Mouse (Mus musculus) mesoderm, embryonic 11.5 days (tissue): ENCODE results near the gene Pacsin2.
A peak's percentile ranks its signal among the peaks of the same experiment; 100 is the strongest.

Source experiments
- DNase-seq: peaks from one replicate; pipeline ENCODE4 v3.0.0-alpha.2; 2012; ENCODE audit warnings: low read depth, low spot score

Gene Pacsin2

DNA sequence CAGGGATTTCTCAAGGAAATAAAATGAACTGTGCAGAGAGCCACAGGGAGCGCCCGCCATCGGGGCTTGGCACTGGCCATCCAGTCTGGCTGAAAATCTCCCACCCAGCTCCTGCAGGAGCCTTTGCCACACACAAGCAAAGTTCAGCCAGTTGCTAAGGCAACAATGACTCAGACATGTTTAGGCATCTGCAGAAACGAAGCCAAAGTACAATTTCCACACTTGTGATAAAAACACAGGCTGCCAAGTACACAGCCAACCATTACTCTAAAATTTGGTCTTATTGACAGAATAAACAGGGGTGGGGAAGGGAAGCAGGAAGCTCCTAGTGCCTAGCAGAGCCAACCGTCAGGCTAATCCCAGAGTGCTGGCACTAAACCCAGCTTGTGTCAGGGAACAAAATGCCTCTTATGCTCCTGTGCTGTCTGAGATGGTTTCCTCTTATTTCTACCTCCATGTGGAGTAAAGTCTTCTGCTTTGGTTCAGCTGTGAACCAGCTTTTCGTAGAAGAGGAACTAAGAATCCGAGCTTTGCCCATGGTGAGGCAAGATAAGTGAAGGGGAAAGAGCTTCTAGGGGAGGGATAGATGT, 12.7 kb downstream of the Pacsin2 start:
- no peak for DNase-seq

- DNase-seq: no peak
Observed at GRCm38 (mm10) chr15:83450007-83450406, 14.4 kb downstream of the Pacsin2 start.

GRCm38 (mm10) chr15:83448646-83449045, 15.8 kb downstream of the Pacsin2 start:
- no peak for DNase-seq

- no peak for DNase-seq
Observed at GRCm38 (mm10) chr15:83447791-83448544, 16.4 kb downstream of the Pacsin2 start.

- no peak for DNase-seq
Observed at GRCm38 (mm10) chr15:83445908-83446307, 18.5 kb downstream of the Pacsin2 start.

GRCm38 (mm10) chr15:83445383-83445782, 19.0 kb downstream of the Pacsin2 start:
- no peak for DNase-seq

DNA sequence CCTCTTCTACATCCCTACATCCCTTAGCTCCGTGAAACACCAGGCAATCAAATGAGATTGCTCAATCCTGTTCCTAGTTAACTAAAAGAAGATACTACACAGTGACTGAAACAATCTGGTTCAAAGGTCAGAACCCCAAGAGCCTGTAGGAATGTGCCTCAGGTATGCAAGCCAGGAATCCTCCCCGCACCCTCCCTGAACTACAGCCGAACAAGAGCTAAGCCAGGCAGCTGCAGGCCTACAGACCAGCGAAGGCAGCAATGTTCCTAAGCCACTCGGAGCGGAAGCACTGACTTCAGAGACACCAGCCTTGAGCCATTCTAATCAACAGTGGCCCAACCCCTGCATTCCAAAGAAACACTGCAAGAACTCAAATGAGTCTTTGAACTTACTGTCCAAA, 20.0 kb downstream of the Pacsin2 start:
- no peak for DNase-seq

- DNase-seq: no peak
Observed at GRCm38 (mm10) chr15:83442495-83443037, 21.8 kb downstream of the Pacsin2 start.

GRCm38 (mm10) chr15:83440726-83441125, 23.7 kb downstream of the Pacsin2 start:
- DNase-seq: peak; percentile 23

DNA sequence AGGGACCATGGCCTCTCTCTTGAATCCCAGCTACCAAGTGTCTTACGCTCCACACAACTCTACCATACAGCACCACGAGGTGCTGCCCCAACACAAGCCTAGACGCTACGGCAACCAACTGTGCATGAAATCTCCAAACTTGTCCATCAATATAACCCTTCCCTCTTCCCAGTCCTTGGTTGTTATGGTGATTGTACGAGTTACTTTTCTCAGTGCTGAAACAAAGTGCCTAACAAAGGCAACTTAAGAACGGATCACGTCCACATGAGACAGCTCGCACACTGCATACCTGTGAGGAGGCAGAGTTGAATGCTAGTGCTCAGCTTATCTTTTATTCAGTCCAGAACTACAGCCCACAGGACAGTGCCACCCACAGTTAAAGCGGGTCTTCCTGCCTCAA, 27.9 kb downstream of the Pacsin2 start:
- no peak for DNase-seq

DNA sequence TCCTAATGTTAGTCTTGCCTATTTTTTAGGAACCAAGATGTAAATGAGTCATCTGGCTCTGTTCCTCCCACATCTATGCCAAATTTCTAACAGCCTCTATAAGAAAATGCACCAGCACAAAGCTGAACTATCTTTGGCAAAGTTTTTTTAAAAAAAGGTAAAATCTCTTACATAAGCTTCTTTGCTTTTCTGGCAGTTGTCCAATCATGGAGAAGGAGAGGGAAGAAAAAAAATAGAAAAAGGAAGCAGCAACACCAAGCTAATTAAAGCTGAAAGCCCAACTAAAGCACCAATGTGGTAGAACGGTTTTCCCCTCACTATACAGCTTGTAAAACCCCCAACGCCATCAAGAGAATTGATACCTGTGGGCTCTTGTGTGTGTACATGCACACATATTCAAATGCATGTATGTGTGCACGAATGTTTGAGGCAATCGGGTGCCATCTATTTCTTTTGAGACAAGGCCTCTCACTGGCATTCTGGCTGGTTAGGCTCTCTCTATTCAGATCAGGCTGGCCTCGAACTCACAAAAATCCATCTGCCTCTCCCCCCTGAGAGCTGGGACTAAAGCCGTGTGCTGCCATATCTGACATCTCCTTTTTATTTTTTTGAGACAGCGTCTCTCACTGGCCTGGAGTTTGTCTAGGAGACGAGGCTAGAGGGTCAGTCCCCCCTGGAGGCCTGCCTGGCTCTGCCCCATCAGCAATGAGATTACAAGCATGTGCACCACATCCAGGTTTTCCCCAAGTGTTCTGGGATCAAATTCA, 28.9 kb downstream of the Pacsin2 start:
- no peak for DNase-seq

DNA sequence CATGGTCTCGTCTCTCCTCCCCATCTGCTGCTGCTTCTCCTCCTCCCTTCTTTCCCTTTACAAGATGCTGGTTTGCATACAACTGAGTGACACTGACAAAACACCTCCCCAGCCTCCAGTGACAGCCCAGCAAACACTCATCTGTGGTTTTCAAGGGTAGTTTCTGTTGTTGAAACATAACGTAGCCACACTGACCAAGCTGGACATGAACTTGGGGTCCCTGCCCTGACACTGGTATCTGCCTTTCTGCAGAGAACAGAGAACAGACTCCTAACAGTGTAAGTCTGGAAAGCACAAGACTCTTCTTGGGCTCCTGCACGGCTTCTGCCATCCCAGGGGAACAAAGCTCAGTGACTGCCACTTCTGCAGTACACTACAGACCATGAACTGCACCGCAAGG, 29.7 kb downstream of the Pacsin2 start:
- no peak for DNase-seq

DNA sequence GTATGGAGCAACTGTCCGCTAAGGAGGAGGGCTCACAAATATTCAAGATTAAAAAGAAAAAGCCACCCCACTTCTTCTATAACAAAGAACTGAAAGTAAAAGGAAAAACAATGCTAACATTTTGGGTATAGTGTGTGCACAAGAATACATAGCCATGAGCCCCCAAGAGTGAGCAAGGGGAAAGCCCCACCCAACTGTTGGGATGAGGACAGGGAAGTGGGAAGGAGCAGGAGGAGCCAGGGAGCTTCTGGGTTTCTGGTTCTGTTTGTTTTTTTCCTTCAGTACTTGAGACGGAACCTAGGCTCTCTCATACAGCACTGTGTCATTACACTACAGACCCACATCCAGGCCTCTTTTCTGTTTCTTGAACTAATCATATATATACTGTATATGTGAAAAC, 31.1 kb downstream of the Pacsin2 start:
- no peak for DNase-seq

DNA sequence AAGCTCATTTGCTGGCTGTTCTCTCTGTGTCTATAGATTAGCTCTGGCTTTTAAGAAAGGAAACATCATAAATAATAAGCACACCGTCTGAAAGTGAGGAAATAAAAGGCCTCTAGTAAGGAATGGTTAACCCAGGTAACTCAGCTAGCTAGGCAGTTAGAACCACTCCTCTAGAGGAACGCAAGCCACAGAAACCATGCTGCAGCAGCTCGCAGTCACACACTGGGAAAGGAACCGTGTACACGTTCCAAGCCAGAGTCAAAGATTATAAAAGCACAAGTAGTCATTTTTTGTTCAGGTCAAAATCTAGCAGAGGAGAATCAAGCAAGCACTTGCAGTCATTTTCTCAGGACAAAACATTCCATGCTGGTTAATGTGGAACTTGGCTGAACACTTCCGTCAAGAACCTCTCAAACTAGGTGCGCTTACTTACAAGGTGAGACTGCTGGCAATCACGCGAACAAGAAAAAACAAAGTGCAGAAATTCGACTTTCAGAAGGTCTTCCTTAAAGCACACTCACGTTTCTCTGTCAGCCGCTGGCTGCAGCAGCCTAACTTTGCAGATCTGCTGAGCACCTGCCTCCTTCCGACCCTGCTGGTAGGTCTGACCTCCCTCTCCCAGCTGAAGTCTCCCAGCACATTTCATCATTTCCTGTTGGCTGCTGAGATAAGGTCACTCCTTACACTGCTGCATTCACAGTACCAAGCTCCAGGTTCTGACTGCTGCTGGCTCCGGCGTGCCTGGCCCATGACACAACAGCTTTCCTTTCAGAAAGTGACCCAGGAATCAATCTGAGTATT, 32.0 kb downstream of the Pacsin2 start:
- no peak for DNase-seq

GRCm38 (mm10) chr15:83430986-83431763, 33.2 kb downstream of the Pacsin2 start:
- no peak for DNase-seq

DNA sequence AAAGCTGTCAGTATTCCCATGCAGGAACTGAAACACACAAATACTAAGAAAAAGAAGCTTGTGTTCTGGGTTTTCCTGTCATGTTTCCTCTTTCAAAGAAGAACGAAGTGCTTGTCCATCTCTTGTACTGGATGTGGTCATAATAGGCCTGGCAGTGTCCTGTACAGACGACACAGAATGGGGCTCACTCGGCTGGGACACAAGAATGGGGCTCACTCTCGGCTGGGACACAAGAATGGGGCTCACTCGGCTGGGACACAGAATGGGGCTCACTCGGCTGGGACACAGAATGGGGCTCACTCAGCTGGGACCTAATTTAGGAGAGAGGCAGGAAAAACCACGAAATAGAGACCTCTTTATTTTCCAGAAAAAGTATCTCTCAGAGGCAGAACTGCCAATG, 34.0 kb downstream of the Pacsin2 start:
- DNase-seq: no peak

DNA sequence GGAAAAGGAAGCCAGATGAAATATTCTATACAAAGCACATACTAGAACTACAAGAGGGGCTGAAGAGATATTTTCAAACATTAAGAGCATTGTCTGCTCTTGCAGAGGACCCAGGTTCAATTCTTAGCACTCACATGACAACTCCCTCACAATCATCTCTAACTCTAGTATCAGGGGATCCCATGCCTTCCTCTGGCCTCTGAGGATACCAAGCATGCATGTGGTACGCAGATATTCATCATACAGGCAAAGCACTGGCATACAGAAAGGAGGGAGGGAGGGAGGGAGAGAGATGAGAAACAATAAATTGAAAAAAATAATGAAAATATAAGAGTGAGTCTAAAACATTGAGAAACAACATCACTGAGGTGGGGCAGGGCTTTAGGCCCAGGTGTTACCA, 35.8 kb downstream of the Pacsin2 start:
- DNase-seq: no peak

DNA sequence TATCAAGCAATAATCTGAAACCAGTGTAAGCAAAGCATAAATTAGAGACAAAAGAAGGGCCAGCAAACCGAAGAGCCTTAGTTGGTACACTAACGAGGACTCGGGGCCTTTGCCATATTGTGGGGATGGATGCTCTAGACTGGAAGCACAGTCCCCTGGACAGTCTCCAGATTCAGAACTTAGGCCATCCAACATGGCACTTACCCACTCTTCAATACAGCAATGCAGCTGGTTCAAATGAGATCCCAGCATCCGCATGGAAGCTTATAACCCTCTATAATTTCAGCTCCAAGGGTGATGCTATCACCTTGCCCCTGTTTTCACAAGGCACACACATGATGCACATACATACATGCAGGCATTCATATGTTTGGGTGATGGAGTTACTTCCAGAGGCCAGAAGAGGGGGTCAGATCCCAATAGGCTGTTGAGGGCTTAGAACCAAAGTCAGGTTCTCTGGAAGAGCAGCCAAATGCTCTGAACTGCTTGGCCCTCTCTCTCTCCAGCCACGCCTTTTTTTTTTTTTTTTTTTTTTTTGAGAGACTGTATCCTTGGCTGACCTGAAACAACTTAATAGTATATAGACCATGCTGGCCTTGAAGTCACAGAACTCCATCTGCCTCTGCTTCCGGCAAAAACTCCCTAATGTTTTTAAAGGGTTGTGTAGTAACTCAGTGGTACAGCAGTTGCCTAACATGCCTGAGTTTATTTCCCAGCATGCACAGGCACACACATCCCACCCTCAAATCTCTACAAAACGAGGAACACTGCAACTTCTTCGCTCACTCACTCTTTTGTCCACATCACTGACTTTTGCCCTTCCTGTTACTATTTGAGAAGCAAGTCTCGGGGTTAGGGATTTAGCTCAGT, 36.9 kb downstream of the Pacsin2 start:
- DNase-seq: no peak

DNA sequence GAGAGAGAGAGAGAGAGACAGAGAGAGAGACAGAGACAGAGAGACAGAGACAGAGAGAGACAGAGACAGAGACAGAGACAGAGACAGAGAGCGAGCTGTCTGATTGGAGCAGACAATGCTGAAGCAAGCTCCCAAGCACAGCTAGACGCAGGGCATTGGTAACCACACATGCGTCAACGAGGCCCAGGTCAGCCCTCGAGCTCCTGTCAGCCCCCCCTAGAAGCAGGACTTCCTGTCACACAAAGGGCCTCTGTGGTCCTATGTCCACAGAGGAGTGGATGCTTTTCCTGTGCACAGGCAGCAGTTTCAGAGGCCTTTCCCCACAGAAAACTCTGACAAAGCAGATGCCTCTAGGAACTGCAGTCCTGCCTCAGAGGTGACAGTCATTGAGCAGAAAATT, 38.6 kb downstream of the Pacsin2 start:
- DNase-seq: no peak

DNA sequence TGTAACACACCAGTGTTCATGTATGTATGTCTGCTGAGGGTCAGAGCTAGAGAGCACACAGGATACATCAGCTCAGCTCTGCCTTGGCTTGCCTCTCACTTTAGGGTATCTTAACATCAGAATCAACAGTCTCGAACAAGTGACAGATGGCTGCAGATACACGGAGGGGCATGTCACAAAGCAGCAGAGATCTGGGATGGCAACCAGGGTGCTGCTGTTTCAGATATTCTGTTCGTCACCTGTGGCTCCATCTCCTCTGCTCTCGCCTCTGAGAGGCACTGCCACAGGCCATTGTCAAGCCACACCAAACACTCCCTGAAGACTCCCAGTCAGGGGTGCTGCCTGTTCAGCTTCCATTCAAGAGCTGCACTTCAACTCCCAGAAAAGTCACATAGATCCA, 39.1 kb downstream of the Pacsin2 start:
- no peak for DNase-seq
